Mouse (Mus musculus): Measurements from ENCODE around the gene Actl6b. TPM values are rescaled to one million over a fixed set of nuclear protein-coding genes. Genes with fewer than 3 reads are reported as not detected.

The Actl6b gene
- polyA plus RNA-seq, 2 experiments = not detected

DNA sequence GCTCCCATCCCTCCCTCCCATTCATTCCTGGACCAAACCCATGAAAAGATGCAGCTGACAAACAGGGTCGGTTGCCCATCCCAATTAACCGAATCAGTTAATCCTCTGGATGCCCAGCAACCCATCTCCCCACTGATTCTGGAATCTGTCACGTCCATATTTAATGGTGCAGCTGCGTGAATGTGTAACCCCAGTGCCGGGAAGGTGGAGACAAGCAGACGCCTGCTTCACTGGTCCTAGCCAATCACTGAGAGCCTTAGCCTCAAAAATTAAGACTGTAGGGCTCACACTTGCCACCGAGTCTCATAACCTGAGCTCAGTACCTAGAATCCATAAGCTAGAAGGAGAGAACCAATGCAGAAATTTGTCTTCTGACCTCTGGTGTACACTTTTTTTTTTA, 42.6 kb downstream of the Actl6b start:
- Histone ChIP-seq H3K4me3 (ENCODE audit: insufficient read depth in 1 of 2, low read depth in 2 of 2, low read length in 2 of 2) (no peak overlapping the region), H3K4me2 (ENCODE audit: low read depth) (no peak overlapping the region), H3K36me3 (replicated peaks; ENCODE audit: control insufficient read depth, insufficient read depth, low read depth) (no peaks in the 10 kb centered on the region), H3K9me3 (ENCODE audit: control insufficient read depth, low read length) (no peaks in the 10 kb centered on the region), H3K9ac (replicated peaks) (no peak overlapping the region), H3K27me3 (ENCODE audit: control insufficient read depth, insufficient read depth, low read length) (no peaks in the 10 kb centered on the region), H3K27ac (no peak overlapping the region), H3K4me1 (replicated peaks; ENCODE audit: control insufficient read depth in 2 of 2, insufficient read depth in 2 of 2, low read length in 1 of 2) (peaks cover 17 to 32% of the 10 kb centered on the region in 2 experiments)
- DNase-seq (ENCODE audit: low read depth in 3 of 3, low spot score in 3 of 3) (no peak), ATAC-seq (ENCODE audit: insufficient read depth) (no peak)
- TF ChIP-seq EP300 (IDR thresholded peaks at IDR 0.05; ENCODE audit: low read depth) = no peak
- no peak for TF ChIP-seq CTCF (IDR thresholded peaks at IDR 0.05; ENCODE audit: low read depth)
- 80% methylated on average over 7 of the region's 7 CpGs for WGBS (ENCODE audit: insufficient replicate concordance)

DNA sequence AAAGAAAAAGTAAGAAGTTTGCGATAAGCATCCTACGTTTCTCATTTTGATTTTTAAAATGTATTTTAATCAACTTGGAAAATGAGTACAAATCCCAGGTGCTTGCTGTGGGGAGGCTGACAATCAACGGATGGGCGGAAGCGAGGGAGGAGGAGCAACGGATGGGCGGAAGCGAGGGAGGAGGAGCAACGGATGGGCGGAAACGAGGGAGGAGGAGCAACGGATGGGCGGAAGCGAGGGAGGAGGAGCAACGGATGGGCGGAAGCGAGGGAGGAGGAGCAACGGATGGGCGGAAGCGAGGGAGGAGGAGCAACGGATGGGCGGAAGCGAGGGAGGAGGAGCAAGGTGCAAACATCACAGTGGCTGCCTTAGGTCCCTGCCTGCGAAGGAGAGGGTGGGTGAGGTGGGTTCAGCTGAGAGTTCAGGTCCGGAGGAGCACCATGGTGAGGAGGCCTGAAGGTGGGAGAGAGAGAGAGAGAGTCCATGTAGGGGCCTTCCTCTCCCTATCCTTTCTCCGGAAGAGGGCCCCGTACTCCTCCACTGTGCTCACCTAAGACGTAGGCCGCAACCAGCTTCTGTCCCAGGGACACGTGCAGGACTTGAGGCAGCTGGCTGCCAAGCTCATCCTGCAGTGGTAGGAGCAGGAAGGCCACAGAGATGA, 43.4 kb downstream of the Actl6b start:
- Histone ChIP-seq H3K36me3 (replicated peaks; ENCODE audit: control insufficient read depth, insufficient read depth, low read depth) (no peaks in the 10 kb centered on the region), H3K4me3 (ENCODE audit: insufficient read depth in 1 of 2, low read depth in 2 of 2, low read length in 2 of 2) (peak overlapping the region; percentile 31 to 37; a peak in 3 of 4 replicates), H3K4me1 (replicated peaks; ENCODE audit: control insufficient read depth in 2 of 2, insufficient read depth in 2 of 2, low read length in 1 of 2) (peaks cover 17 to 32% of the 10 kb centered on the region in 2 experiments), H3K4me2 (ENCODE audit: low read depth) (peak overlapping the region; percentile 58), H3K9ac (replicated peaks) (0 out of 2 replicates have a peak overlapping the region, but pooled peaks have one; percentile 5), H3K9me3 (ENCODE audit: control insufficient read depth, low read length) (no peaks in the 10 kb centered on the region), H3K27ac (no peak overlapping the region; the same call in 1 of the 2 replicates), H3K27me3 (ENCODE audit: control insufficient read depth, insufficient read depth, low read length) (no peaks in the 10 kb centered on the region)
- peak in 1 of 3 experiments; percentile 47 for DNase-seq (ENCODE audit: low read depth in 3 of 3, low spot score in 3 of 3)
- TF ChIP-seq EP300 (IDR thresholded peaks at IDR 0.05; ENCODE audit: low read depth) = no peak
- no peak for TF ChIP-seq CTCF (IDR thresholded peaks at IDR 0.05; ENCODE audit: low read depth)
- ATAC-seq (ENCODE audit: insufficient read depth) = no peak
- 24% methylated on average over 30 of the region's 30 CpGs for WGBS (ENCODE audit: insufficient replicate concordance)

DNA sequence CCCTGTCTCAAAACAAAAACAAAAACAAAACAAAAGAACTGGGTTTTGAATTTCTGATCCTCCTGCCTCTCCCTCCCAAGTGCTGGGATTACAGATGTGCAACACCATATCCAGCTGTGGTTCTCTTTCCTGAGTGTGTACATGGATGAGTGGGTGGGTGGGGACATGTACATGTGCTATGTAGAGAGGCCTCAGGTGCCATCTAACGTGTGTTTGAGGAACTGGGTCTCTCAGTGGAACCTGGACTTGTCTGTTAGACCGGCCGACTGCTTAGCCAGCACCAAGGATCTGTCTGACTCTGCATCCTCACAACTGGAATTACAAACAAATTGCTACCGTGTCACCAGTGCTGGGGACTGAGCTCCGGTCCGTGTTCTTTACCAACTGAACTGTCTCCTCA, 44.3 kb downstream of the Actl6b start:
- Histone ChIP-seq H3K4me3 (ENCODE audit: insufficient read depth in 1 of 2, low read depth in 2 of 2, low read length in 2 of 2) (no peak overlapping the region), H3K27me3 (ENCODE audit: control insufficient read depth, insufficient read depth, low read length) (no peaks in the 10 kb centered on the region), H3K36me3 (replicated peaks; ENCODE audit: control insufficient read depth, insufficient read depth, low read depth) (no peaks in the 10 kb centered on the region), H3K4me1 (replicated peaks; ENCODE audit: control insufficient read depth in 2 of 2, insufficient read depth in 2 of 2, low read length in 1 of 2) (peaks cover 23 to 36% of the 10 kb centered on the region in 2 experiments), H3K9me3 (ENCODE audit: control insufficient read depth, low read length) (no peaks in the 10 kb centered on the region), H3K27ac (no peak overlapping the region), H3K4me2 (ENCODE audit: low read depth) (no peak overlapping the region), H3K9ac (replicated peaks) (no peak overlapping the region)
- ATAC-seq (ENCODE audit: insufficient read depth) (no peak), DNase-seq (ENCODE audit: low read depth in 3 of 3, low spot score in 3 of 3) (no peak)
- WGBS (ENCODE audit: insufficient replicate concordance) = 68% methylated on average over 6 of the region's 6 CpGs
- 0 out of 2 replicates have a peak, but pooled peaks have one; percentile 1 for TF ChIP-seq CTCF (IDR thresholded peaks at IDR 0.05; ENCODE audit: low read depth)
- TF ChIP-seq EP300 (IDR thresholded peaks at IDR 0.05; ENCODE audit: low read depth) = no peak

DNA sequence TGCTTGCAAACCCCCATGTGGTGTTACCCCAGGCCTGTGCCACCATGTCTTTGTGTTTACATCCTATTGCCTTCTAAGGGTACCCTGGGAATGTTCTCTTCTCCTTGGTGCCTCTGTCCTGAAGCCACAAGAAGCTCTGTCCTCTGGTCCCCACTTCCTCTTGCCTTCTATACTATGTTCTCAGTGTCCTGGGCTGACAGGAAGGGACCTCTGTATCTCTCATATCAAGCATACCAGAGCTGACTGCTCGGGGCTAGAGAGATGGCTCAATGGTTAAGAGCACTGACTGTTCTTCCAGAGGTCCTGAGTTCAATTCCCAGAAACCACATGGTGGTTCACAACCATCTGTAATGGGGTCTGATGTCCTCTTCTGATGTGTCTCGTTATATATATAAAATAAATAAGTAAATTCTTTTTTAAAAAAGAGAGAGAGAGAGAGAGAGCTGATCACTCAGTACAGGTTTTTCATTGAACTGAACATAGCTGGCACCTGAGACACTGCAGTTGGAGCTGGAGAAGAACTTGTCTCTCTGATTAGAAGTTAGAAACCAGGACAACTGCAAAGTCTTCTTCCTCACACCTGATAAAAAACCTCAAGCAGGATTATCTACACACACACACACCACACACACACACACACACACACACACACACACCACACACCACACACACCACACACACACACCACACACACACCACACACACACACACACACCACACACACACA, 44.9 kb downstream of the Actl6b start:
- Histone ChIP-seq H3K27me3 (ENCODE audit: control insufficient read depth, insufficient read depth, low read length) (no peaks in the 10 kb centered on the region), H3K9me3 (ENCODE audit: control insufficient read depth, low read length) (no peaks in the 10 kb centered on the region), H3K9ac (replicated peaks) (no peak overlapping the region), H3K36me3 (replicated peaks; ENCODE audit: control insufficient read depth, insufficient read depth, low read depth) (no peaks in the 10 kb centered on the region), H3K4me2 (ENCODE audit: low read depth) (no peak overlapping the region), H3K4me3 (ENCODE audit: insufficient read depth in 1 of 2, low read depth in 2 of 2, low read length in 2 of 2) (no peak overlapping the region; a peak in 1 of 4 replicates), H3K4me1 (replicated peaks; ENCODE audit: control insufficient read depth in 2 of 2, insufficient read depth in 2 of 2, low read length in 1 of 2) (peaks cover 23 to 38% of the 10 kb centered on the region in 2 experiments), H3K27ac (no peak overlapping the region)
- 16% methylated on average over 2 of the region's 2 CpGs for WGBS (ENCODE audit: insufficient replicate concordance)
- no peak for ATAC-seq (ENCODE audit: insufficient read depth)
- DNase-seq (ENCODE audit: low read depth in 3 of 3, low spot score in 3 of 3) = no peak
- no peak for TF ChIP-seq CTCF (IDR thresholded peaks at IDR 0.05; ENCODE audit: low read depth)
- TF ChIP-seq EP300 (IDR thresholded peaks at IDR 0.05; ENCODE audit: low read depth) = 0 out of 2 replicates have a peak, but pooled peaks have one; percentile 8

DNA sequence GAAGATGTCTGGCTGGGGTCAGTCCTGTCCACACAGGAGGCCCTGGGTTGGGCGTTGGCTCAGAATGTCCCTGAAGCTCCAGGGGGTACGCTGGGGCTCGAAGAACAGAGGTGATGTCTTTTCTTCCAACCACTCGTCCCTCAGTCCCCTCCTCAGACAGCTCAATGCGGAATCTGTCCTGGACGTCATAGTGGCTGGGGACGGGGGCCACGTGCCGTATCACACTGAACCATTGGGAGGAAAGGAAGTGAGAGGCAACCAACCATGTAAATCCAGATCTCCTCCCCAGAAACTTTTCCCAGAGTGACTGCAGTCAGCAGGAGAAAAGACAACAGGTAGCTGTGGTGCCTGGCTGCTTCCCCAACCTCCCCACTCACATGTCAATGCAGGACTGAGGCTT, 46.3 kb downstream of the Actl6b start:
- Histone ChIP-seq H3K4me1 (replicated peaks; ENCODE audit: control insufficient read depth in 2 of 2, insufficient read depth in 2 of 2, low read length in 1 of 2) (peaks cover 23 to 38% of the 10 kb centered on the region in 2 experiments), H3K4me2 (ENCODE audit: low read depth) (peak overlapping the region; percentile 99), H3K4me3 (ENCODE audit: insufficient read depth in 1 of 2, low read depth in 2 of 2, low read length in 2 of 2) (peak overlapping the region; percentile 80 to 100), H3K9ac (replicated peaks) (peak overlapping the region; percentile 89), H3K36me3 (replicated peaks; ENCODE audit: control insufficient read depth, insufficient read depth, low read depth) (no peaks in the 10 kb centered on the region), H3K9me3 (ENCODE audit: control insufficient read depth, low read length) (no peaks in the 10 kb centered on the region), H3K27ac (peak overlapping the region; percentile 59), H3K27me3 (ENCODE audit: control insufficient read depth, insufficient read depth, low read length) (no peaks in the 10 kb centered on the region)
- WGBS (ENCODE audit: insufficient replicate concordance) = 29% methylated on average over 9 of the region's 9 CpGs
- TF ChIP-seq EP300 (IDR thresholded peaks at IDR 0.05; ENCODE audit: low read depth) (no peak), CTCF (IDR thresholded peaks at IDR 0.05; ENCODE audit: low read depth) (no peak)
- ATAC-seq (ENCODE audit: insufficient read depth) (no peak), DNase-seq (ENCODE audit: low read depth in 3 of 3, low spot score in 3 of 3) (no peak)

All from liver, embryonic 14.5 days (tissue).